Mouse (Mus musculus): ENCODE measurements around the gene Gpr18. TPM values are rescaled to one million over a fixed set of nuclear protein-coding genes. Genes with fewer than 3 reads are reported as not detected.

Gene Gpr18
- polyA plus RNA-seq, 1 experiment, result not detected

DNA sequence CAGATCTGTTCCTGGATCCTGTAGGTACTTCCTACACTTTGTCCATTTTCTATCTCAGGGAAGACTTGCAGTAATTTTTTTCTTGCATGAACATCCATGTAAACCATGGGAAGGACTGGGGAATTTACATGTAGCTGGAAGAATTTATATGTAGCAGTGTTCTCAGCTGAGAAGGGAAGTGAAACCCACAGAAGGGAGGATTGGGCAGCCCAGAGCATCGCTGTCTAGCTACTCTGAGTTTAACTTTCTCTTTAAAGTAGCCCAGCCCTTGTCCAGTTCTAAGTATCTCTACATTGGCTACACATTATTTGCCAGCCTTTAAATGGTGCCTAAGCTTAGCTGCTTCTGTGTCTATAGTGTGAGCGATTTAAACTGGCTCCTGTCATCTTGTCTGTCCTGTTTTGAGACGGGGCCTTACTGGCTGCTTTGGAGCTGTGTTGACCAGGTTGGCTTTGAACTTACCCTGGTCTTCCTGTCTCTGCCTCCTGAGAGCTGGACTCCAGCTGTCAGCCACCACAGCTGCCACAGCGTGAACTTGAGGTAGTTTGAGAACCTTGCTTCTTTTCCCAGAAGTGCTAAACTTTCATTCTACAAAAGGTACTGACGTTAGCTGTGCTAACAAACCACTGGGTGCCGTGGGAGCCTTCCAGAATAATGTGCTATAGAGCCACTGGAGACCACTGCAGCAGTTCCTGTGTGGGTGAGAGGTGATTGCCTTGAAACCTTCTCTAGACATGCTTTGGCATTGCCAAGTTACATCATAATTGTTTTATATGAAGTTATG lies 922 bp upstream of the Gpr18 start:
- no peak for TF ChIP-seq GATA1 (IDR thresholded peaks at IDR 0.05; ENCODE audit: low read length)

- TF ChIP-seq GATA1 (IDR thresholded peaks at IDR 0.05; ENCODE audit: low read length), result no peak
Measured at GRCm38 (mm10) chr14:121915143-121915542, 438 bp downstream of the Gpr18 start.

DNA sequence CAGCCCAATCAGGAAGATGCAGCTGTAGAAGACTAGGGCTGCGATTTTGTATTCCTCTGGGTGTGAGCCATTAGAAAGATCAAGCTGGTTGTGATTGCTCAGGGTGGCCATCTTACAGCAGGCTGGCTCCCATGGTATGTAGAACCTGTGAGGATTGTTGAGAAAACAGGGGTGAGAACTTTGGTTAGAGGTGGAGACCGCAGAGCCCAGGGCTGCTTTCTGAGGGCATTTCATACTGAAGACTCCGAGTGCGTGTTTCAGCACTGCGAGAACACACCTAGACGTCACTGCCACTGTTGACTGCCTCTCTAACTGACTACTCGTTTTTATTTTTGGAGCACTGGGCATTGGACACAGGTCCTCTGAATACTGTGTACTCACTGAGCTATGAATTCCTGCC lies 3.1 kb downstream of the Gpr18 start:
- TF ChIP-seq GATA1 (IDR thresholded peaks at IDR 0.05; ENCODE audit: low read length), result no peak

- no peak for TF ChIP-seq GATA1 (IDR thresholded peaks at IDR 0.05; ENCODE audit: low read length)
Measured at GRCm38 (mm10) chr14:121909868-121910267, 5.7 kb downstream of the Gpr18 start.

DNA sequence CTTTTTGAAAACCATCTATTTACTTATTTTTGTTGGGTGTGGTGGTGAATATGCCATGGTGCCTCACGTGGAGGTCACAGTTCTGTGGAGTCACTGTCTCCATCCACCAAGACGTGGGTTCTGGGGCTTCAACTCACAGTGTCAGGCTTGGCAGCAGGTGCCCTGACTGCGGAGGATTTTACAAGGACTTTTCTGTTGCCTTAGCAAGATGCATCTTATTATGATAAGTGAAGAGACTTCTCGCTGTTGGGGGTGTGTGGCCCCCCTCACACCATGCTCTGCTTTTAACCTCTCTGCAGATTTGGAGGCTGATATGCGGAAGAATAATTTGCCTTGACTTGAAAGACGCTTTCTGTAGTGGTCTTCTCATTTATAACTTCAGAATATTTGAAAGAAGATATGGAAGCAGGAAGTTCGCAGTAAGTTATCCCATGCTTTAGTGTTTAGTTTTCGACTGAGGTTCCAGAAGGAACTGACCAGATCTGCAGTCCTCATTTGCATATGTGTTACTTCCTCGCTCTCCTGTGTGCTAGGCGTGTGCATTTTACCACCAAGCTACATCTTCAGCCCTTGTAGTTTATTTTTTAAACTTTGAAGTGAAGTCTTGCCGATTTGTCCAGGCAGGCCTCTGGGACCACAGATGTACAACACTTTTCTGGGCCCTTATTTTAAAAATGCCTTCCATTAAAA lies 8.4 kb downstream of the Gpr18 start:
- no peak for TF ChIP-seq GATA1 (IDR thresholded peaks at IDR 0.05; ENCODE audit: low read length)

- no peak for TF ChIP-seq GATA1 (IDR thresholded peaks at IDR 0.05; ENCODE audit: low read length)
Measured at GRCm38 (mm10) chr14:121906341-121906991, 9.1 kb downstream of the Gpr18 start.

DNA sequence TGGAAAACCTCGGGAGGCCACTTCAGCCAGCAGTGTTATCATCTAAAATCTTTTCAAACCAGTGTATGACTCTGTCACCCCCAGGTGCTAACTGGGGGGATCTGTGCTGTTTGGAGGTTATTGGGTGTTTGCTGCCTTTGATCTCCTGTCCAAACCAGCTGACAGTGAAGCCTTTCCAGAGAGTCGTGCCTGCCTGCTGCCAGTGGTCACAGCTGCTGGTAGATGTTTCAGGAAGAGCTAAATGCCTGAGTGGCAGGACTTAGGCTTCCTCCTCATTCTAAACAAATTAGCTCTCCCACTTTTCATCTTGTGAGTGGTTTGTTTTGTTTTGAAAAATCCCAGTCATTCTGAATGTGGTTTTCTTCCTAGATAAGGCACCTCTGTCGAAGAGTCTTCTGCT lies 10.8 kb downstream of the Gpr18 start:
- TF ChIP-seq GATA1 (IDR thresholded peaks at IDR 0.05; ENCODE audit: low read length), result no peak

GRCm38 (mm10) chr14:121903381-121903876 lies 12.2 kb downstream of the Gpr18 start:
- no peak for TF ChIP-seq GATA1 (IDR thresholded peaks at IDR 0.05; ENCODE audit: low read length)

GRCm38 (mm10) chr14:121901511-121901910 lies 14.1 kb downstream of the Gpr18 start:
- no peak for TF ChIP-seq GATA1 (IDR thresholded peaks at IDR 0.05; ENCODE audit: low read length)

DNA sequence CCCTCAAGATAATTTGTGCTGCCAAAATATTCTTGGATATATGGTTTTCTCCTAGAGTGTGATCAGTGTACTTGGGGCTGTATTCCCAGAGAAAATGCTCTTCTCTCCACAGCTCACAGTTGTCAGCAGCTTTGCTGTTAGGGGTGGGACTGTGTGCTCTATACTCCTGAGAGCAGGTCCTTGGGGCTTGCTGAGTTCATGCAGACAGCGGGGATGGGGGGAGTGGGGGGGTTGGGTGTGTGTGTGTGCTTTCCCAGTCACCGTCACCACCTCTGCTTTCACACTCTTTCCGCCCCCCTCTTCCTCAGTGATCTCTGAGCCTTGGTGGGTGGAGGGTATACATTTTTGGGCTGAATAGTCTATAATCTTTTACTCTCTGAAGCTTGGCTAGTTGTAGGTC lies 16.5 kb downstream of the Gpr18 start:
- TF ChIP-seq GATA1 (IDR thresholded peaks at IDR 0.05; ENCODE audit: low read length), result no peak

GRCm38 (mm10) chr14:121898509-121898908 lies 17.1 kb downstream of the Gpr18 start:
- no peak for TF ChIP-seq GATA1 (IDR thresholded peaks at IDR 0.05; ENCODE audit: low read length)

DNA sequence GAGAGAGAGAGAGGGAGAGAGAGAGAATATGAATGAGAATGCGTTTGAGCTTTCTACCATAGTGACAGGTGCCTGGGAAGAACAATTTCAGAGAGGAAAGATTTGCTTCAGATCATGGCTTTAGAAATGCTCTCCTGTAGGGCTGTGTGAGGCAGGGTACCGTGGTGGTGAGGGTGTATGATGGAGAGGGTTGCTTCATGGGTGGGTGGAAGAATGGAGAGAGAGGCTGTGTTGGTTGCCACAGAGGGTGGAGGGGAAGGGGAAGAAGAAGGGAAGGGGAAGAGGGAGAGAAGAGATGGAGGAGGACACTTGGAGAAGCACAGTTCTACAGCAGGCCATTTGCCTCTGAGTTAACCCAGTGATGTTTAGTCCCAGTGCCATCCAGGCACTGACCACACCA lies 17.8 kb downstream of the Gpr18 start:
- no peak for TF ChIP-seq GATA1 (IDR thresholded peaks at IDR 0.05; ENCODE audit: low read length)

DNA sequence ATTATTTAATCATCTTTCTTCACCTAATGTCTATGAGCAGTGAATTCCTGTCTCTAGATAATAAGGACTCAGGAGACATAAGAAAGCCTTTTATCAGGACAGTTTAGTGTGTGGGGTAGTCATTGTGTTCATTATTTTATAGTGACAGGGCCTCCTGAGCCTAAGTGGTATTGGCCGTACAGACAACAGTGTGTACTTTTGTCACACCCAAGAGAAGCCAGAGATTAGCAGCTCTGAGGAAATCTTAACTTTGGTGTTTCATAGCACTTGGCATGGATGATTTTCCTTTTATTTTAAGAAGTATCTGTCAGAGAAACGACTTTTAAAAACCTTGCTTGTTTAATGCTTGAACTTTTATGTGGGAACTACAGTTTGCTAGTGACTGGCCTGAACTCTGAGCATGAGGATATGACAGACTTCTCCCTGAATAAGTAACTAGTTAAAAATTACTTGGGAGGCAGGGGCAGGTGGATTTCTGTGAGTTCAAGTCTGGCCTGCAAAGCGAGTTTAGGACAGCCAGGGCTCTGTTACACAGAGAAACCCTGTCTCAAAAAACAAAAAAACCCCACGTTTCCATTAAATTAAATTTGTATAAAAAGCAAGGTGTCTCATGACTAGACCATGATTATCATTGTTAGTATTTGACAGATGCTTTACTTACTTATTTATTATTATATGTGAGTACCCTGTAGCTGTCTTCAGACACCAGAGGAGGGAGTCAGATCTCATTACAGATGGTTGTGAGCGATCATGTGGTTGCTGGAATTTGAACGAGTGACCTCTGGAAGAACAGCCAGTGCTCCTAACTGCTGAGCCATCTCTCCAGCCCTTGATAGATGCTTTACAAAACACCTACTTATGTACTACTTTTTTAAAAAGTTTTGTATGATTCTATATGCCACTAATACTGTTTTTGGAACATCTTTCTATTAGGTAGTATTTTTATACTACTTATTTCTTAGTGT lies 19.2 kb downstream of the Gpr18 start:
- TF ChIP-seq GATA1 (IDR thresholded peaks at IDR 0.05; ENCODE audit: low read length), result no peak

- no peak for TF ChIP-seq GATA1 (IDR thresholded peaks at IDR 0.05; ENCODE audit: low read length)
Measured at GRCm38 (mm10) chr14:121895316-121895715, 20.3 kb downstream of the Gpr18 start.

DNA sequence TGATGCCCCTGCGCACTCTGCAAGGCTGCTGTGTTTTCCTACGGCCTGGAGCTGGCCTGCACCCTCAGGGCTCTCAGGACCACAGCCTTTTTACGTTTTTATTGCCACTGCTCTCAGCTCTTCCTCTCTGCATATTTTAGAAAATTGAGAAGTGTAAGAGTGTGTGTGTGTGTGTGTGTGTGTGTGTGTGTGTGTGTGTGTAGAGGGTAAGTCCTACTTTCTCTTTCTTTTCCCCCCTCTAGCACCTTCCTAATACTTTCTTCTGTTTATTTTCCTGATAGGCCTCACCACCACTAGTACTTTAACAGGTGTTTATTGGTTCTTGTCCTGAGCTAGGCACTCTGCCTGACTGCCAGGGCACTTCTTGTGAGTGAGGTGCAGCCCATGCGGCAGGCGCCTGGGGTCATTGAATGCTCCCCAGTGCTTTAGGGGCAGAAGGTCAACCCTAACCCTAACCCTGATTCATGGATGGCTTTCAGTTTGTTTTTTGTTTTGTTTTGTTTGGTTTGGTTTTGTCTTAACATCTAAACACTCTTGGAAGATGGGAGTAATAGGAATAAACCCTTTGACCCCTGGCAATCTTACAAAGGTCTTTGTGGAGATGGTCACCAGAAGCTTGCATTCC lies 21.0 kb downstream of the Gpr18 start:
- no peak for TF ChIP-seq GATA1 (IDR thresholded peaks at IDR 0.05; ENCODE audit: low read length)

Data from G1E-ER4 (cell line).